Mouse (Mus musculus) CH12.LX (cell line): Measurements from ENCODE around the gene Phf5a. TPM values are rescaled to one million over a fixed set of nuclear protein-coding genes. Genes with fewer than 3 reads are reported as not detected.

Experiments used
- DNase-seq: peaks from one replicate; pipeline ENCODE4 v3.0.0-alpha.2; 2013; ENCODE audit errors: extremely low read depth
- H3K27ac ChIP-seq: 2 replicates; pipeline ENCODE4 v1.5.1; 2012; ENCODE audit warnings: low read depth, mild to moderate bottlenecking, control low read depth, moderate library complexity; ENCODE audit not compliant: insufficient read depth
- H3K27me3 ChIP-seq: replicated peaks from 2 replicates; pipeline ENCODE3; 2012; ENCODE audit warnings: inconsistent platforms
- H3K36me3 ChIP-seq, 2 experiments: replicated peaks in 1 of 2; 2 replicates each; pipeline versions ENCODE3 to v1.6.1; 2012; ENCODE audit warnings: inconsistent platforms in 1 of 2, low read length in 1 of 2, mild to moderate bottlenecking in 1 of 2, mixed read lengths in 1 of 2, moderate library complexity in 1 of 2; ENCODE audit not compliant: control insufficient read depth in 1 of 2, insufficient read depth in 1 of 2
- H3K4me1 ChIP-seq, 2 experiments: 2 replicates each; pipeline ENCODE4 v1.6.1; 2012; ENCODE audit warnings: inconsistent platforms in 1 of 2, moderate library complexity in 1 of 2; ENCODE audit not compliant: insufficient read depth in 2 of 2, control insufficient read depth in 1 of 2
- H3K4me2 ChIP-seq: 2 replicates; pipeline ENCODE4 v1.6.1; 2012; ENCODE audit warnings: low read depth, mild to moderate bottlenecking, control low read depth; ENCODE audit not compliant: poor library complexity, insufficient read depth, severe bottlenecking
- H3K4me3 ChIP-seq, 3 experiments: fragments of 150-350 bp in 1 of 3; sonication (generic) in 1 of 3; replicated peaks in 1 of 3; 2 replicates each; pipeline versions ENCODE3 to v1.5.1; 2011 to 2012; ENCODE audit warnings: low read depth in 2 of 3, low read length in 2 of 3, mild to moderate bottlenecking in 2 of 3, moderate library complexity in 2 of 3, control low read depth in 1 of 3, improper control_type of control experiment in 1 of 3, inconsistent platforms in 1 of 3, mixed read lengths in 1 of 3; ENCODE audit not compliant: poor library complexity in 1 of 3
- H3K79me2 ChIP-seq: replicated peaks from 2 replicates; pipeline ENCODE4 v1.6.1; 2012; ENCODE audit warnings: mild to moderate bottlenecking, moderate library complexity; ENCODE audit not compliant: control insufficient read depth, poor library complexity, insufficient read depth, severe bottlenecking; ENCODE audit errors: extremely low read depth
- H3K9ac ChIP-seq: 2 replicates; pipeline ENCODE4 v1.6.1; 2012; ENCODE audit warnings: low read depth, mild to moderate bottlenecking, control low read depth, moderate library complexity; ENCODE audit not compliant: insufficient read depth
- H3K9me3 ChIP-seq: replicated peaks from 2 replicates; pipeline ENCODE3; 2012; ENCODE audit warnings: low read length, inconsistent platforms, mixed read lengths
- CTCF ChIP-seq, 2 experiments: IDR thresholded peaks in 1 of 2; conservative IDR thresholded peaks in 1 of 2; 2 replicates each; pipeline ENCODE4 v1.5.1; 2011 to 2012; ENCODE audit warnings: low read depth in 2 of 2, low read length in 2 of 2, improper control_type of control experiment in 1 of 2, inconsistent platforms in 1 of 2, mild to moderate bottlenecking in 1 of 2, moderate library complexity in 1 of 2
- ELF1 ChIP-seq: IDR thresholded peaks from 2 replicates; pipeline ENCODE4 v1.6.1; 2014; ENCODE audit warnings: low read depth, mild to moderate bottlenecking, inconsistent platforms, low read length, improper control_type of control experiment
- EP300 ChIP-seq: IDR thresholded peaks from 2 replicates; pipeline ENCODE4 v1.6.1; 2011; ENCODE audit warnings: low read length, improper control_type of control experiment
- IRF4 ChIP-seq: IDR thresholded peaks from 2 replicates; pipeline ENCODE4 v1.6.1; 2014; ENCODE audit warnings: low read depth, mild to moderate bottlenecking, inconsistent platforms, low read length, improper control_type of control experiment
- JUND ChIP-seq: conservative IDR thresholded peaks from 2 replicates; pipeline ENCODE4 v1.6.1; 2011; ENCODE audit warnings: low read depth, low read length, improper control_type of control experiment
- KAT2A ChIP-seq: IDR thresholded peaks from 2 replicates; pipeline ENCODE4 v1.6.1; 2012; ENCODE audit warnings: low read length, improper control_type of control experiment, inconsistent platforms; ENCODE audit not compliant: insufficient replicate concordance
- MAZ ChIP-seq: IDR thresholded peaks from 2 replicates; pipeline ENCODE4 v1.6.1; 2012; ENCODE audit warnings: low read depth, mild to moderate bottlenecking, inconsistent platforms, low read length, improper control_type of control experiment, moderate library complexity
- MYC ChIP-seq: IDR thresholded peaks from 2 replicates; pipeline ENCODE4 v1.6.1; 2011; ENCODE audit warnings: low read depth, mild to moderate bottlenecking, improper control_type of control experiment, low read length
- POLR2AphosphoS2 ChIP-seq: IDR thresholded peaks from 2 replicates; pipeline ENCODE4 v1.6.1; 2011; ENCODE audit warnings: low read depth, low read length, improper control_type of control experiment
- RAD21 ChIP-seq: IDR thresholded peaks from 2 replicates; pipeline ENCODE4 v1.6.1; 2011; ENCODE audit warnings: low read depth, mild to moderate bottlenecking, low read length, improper control_type of control experiment, moderate library complexity
- SMC3 ChIP-seq: IDR thresholded peaks from 2 replicates; pipeline ENCODE4 v1.6.1; 2011; ENCODE audit warnings: low read depth, low read length, improper control_type of control experiment
- USF1 ChIP-seq: IDR thresholded peaks from 2 replicates; pipeline ENCODE4 v1.6.1; 2014; ENCODE audit warnings: low read depth, mild to moderate bottlenecking, inconsistent platforms, low read length, improper control_type of control experiment
- ZC3H11A ChIP-seq: IDR thresholded peaks from 2 replicates; pipeline ENCODE4 v1.6.1; 2012; ENCODE audit warnings: low read depth, mild to moderate bottlenecking, inconsistent platforms, low read length, improper control_type of control experiment
- ZNF384 ChIP-seq: IDR thresholded peaks from 2 replicates; pipeline ENCODE4 v1.6.1; 2012; ENCODE audit warnings: low read depth, low read length, improper control_type of control experiment, inconsistent platforms
- dilution Hi-C: fragments of 300-500 bp; cut with MboI; formaldehyde crosslinking; loops from 2 replicates; pipeline ENCODE4 v1.14.3; 2020; ENCODE audit warnings: low sequenced_read_pairs; ENCODE audit not compliant: extremely low pct_unique_long_range_greater_than_20kb, extremely low pct_ligation_motif_present
- in situ Hi-C: fragments of 300-500 bp; cut with MboI; formaldehyde crosslinking; loops from 3 replicates; pipeline ENCODE4 v1.14.3; 2019; ENCODE audit warnings: low sequenced_read_pairs, low pct_ligation_motif_present, low pct_unique_long_range_greater_than_20kb, mixed read lengths
- polyA plus RNA-seq: library from polyadenylated mRNA; unstranded; fragments of >175 nt; gene quantifications from 2 replicates; pipeline ENCODE4 v1.2.1, GENCODE M21; 2012; ENCODE audit warnings: low read depth; ENCODE audit not compliant: insufficient read length
- total RNA-seq, 2 experiments: library from RNA; depleted of rRNA; stranded (reverse); fragments of 300-350 nt in 1 of 2; fragments of >200 nt in 1 of 2; gene quantifications; 2 replicates each; pipeline ENCODE4 v1.2.3; 2012 to 2014

Gene Phf5a
- total and polyA plus RNA-seq, 3 experiments, result 86.3 to 177 (median 116) TPM

- Histone ChIP-seq H3K4me3 (no peak overlapping the region), H3K79me2 (peaks cover 12% of the 10 kb centered on the region), H3K27me3 (no peaks in the 10 kb centered on the region), H3K27ac (no peak overlapping the region), H3K4me2 (no peak overlapping the region), H3K4me1 (peaks cover 11 to 25% of the 10 kb centered on the region in 2 experiments), H3K9me3 (no peaks in the 10 kb centered on the region), H3K9ac (no peak overlapping the region), H3K36me3 (peaks cover 48 to 94% of the 10 kb centered on the region in 2 experiments)
- in situ Hi-C loops (loop anchor here (25.0 kb wide), 1 partner anchor 207 kb away; no protein-coding TSS in a partner anchor), dilution Hi-C loops (no loop called here)
- TF ChIP-seq EP300 (no peak), KAT2A (no peak)
- no peak for DNase-seq
Observed at GRCm38 (mm10) chr15:81919062-81919461, 47.4 kb upstream of the Phf5a start.

GRCm38 (mm10) chr15:81917621-81918463 lies 46.1 kb upstream of the Phf5a start:
- H3K9ac ChIP-seq, result no peak overlapping the region
- H3K9me3 ChIP-seq, result no peaks in the 10 kb centered on the region
- in situ Hi-C loops, result loop anchor here (25.0 kb wide), 1 partner anchor 206 kb away; no protein-coding TSS in a partner anchor
- no peaks in the 10 kb centered on the region for H3K27me3 ChIP-seq
- no peak overlapping the region for H3K4me3 ChIP-seq
- peaks cover 54 to 95% of the 10 kb centered on the region in 2 experiments for H3K36me3 ChIP-seq
- dilution Hi-C loops, result no loop called here
- no peak overlapping the region for H3K4me2 ChIP-seq
- peak; percentile 67 for DNase-seq
- peaks cover 4% of the 10 kb centered on the region; the same call in 1 of the 2 replicates for H3K79me2 ChIP-seq
- TF ChIP-seq POLR2AphosphoS2, result 0 out of 2 replicates have a peak, but pooled peaks have one; percentile 7
- peak; percentile 87 for TF ChIP-seq CTCF (conservative IDR thresholded peaks at IDR 0.05 in 1 of 2, IDR thresholded peaks at IDR 0.05 in 1 of 2; ENCODE audit: low read depth in 2 of 2, low read length in 2 of 2)
- 0 out of 2 replicates have a peak, but pooled peaks have one; percentile 30 for TF ChIP-seq IRF4
- peak; percentile 12; the same call in 1 of the 2 replicates for TF ChIP-seq ZC3H11A
- no peak for TF ChIP-seq USF1
- TF ChIP-seq SMC3, result peak; percentile 74
- no peak for TF ChIP-seq ELF1
- no peak for TF ChIP-seq JUND
- TF ChIP-seq RAD21, result peak; percentile 76
- TF ChIP-seq ZNF384, result no peak
- TF ChIP-seq MYC, result no peak
- TF ChIP-seq MAZ, result 0 out of 2 replicates have a peak, but pooled peaks have one; percentile 32
- TF ChIP-seq, all 38 proteins: peak for 7
- H3K27ac ChIP-seq, result no peak overlapping the region
- H3K4me1 ChIP-seq, result peaks cover 7 to 15% of the 10 kb centered on the region in 2 experiments; a peak in 1 of 4 replicates
